Mouse (Mus musculus): Measurements from ENCODE around the gene Fam20a.

- no peak for TF ChIP-seq EP300 (IDR thresholded peaks at IDR 0.05)
- no peak for TF ChIP-seq CTCF (IDR thresholded peaks at IDR 0.05)
These were observed 48.3 kb downstream of the Fam20a start for GRCm38 (mm10) chr11:109673741-109674140.
